Mouse (Mus musculus) ovary, postnatal 10 days (tissue): Measurements from ENCODE around the gene Herc4.
A peak's percentile ranks its signal among the peaks of the same experiment; 100 is the strongest.
"Not testable (repeated sequence)": the region's sequence is repeated elsewhere in the genome, so short reads cannot be mapped to it uniquely, and the experiment has no call there.

Source experiments
- DNase-seq: peaks from one replicate; pipeline ENCODE4 v3.0.0; 2022; ENCODE audit warnings: low spot score

The Herc4 gene

DNA sequence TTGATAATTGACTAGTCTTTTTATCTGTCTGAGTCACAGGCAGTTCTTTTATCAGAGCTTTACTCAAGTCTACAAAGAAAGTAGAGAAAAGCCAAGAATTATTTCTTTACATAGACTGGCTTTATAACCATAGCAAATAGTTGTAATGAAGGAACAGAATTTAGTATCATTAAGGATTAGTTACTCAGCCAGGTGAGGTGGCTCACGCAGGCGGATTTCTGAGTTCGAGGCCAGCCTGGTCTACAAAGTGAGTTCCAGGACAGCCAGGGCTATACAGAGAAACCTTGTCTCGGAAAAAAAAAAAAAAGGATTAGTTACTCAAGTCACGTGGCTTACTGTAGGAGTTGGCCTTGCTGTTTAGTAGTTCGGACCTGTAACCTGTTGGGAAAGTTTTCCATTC is 4.8 kb downstream of the Herc4 start:
- no peak for DNase-seq

DNA sequence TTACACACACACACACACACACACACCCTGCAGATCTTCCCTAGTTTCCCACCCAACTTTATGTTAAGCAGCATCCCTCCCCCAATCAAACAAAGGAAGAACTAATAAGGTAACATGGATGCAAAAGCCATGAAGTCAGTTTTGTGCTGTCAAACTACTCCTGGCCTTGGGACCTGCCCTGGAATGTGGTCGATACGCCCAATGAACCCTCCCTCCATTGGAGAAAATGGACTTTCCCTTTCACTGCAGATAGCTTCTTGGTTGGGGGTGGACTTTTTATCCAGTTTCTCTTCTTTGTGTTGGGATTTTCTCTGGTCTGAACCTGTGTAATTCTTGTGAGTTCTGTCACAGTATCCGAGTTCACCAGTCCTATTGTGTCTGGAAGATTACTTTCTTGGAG is 15.1 kb downstream of the Herc4 start:
- DNase-seq: no peak

DNA sequence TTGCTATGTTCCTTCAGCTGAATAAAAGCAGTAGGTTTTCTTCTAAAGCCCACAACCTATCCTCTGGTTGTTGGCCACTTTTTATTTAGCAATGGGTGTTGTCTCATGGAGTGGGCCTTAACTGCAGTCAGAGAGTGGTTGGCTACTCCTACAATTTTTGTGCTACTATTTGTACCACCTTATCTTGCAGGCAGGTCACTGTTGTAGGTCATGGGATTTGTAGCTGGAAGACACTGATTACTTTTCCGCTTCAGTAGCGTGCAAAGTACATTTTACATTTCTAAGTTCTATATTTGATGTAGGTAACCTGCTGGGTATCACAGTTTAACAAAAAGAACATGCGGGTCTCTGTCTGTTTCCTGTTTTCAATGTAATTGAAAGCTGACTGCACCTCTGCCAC is 15.7 kb downstream of the Herc4 start:
- no peak for DNase-seq

DNA sequence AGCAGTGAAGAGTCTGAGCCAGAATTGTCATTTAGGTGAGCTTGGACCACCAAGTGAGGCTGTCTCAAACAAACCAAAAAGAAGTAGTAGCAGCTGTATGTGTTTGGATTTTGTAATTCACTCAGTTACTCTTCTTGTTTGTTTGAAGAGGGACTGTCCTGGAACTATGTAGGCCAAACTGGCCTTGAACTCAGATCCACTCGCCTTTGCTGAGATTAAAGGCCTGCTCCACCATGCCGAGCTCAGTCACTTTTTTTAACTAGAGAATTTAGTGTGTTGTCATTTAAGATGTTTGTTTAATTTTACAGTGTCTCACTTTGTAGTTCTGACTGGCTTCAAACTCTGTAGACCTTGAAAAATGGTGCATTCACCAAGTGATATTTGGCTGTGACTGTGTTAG is 24.3 kb downstream of the Herc4 start:
- no peak for DNase-seq

DNA sequence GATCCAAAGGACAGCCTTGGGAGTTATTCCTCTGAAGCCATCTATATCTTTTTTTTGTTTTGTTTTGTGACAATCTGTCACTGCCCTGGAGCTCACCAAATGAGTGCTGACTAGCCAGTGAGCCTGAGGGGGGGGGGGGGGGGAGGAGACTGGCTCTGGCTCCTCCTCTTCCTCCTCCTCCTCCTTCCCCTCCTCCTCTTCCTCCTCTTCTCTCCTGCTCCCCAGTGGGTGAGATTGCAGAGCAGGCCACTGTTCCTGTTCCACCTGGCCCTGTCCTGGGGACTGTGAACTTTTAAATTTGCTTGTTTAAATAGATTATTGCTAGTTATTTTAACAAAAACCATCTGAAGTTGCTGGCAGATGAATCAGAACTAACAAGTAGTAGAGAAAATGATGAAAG is 28.8 kb downstream of the Herc4 start:
- no peak for DNase-seq

DNA sequence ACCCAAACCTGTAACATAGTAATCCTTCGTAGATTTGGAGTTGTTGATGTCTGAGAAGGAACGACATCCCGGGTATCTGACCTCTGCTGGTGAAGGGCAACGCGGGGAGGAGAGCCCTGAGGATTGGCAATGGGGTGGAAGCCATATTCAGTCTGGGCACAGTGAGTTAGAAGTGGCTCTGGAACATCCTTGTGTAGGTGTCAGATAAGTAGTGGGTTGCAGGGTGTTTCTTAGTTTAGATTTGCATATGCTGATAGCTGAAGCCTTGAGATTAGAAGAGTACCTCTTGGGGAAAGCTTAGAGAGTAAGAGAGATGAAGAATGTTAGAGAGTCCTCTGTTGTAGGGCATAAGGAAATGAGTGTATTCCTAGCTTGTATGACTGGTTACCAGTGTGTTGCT is 29.3 kb downstream of the Herc4 start:
- DNase-seq: no peak

DNA sequence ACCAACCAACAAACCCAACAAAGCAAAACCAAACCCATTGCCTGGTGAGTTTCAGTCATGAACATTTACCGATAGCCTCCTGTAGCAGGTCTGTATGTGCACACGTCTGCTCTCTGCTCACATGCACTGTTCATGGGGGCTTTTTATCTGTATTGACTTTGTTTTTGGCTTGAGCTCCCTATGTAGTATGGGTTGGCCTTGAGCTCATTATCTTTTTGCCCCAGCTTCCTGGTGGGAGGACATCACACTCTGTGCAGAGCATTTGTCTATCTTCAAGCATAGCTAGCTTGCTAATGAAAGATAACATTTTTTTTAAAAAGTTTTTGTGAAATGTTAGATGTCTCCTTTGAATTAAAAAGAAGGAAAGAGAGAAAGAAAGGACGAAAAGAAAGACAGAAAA is 33.4 kb downstream of the Herc4 start:
- DNase-seq: no peak

DNA sequence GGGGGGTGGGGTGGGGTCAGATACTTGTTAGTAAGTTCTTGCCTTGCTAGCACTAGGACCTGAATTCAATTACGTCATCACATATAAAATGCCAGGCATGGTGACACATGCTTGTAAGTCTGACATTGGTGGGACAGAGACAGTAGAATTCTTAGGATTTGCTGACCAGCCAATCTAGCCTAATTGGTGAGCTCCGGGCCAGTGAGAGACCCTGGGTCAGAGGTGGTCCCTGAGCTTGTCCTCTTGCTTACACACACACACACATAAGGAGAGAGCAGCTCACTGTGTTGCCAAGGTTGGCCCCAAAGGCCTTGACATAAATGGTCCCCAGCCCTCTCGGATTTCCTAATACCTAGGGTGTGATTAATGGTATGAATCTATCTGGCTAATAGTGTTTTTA is 36.2 kb downstream of the Herc4 start:
- no peak for DNase-seq

DNA sequence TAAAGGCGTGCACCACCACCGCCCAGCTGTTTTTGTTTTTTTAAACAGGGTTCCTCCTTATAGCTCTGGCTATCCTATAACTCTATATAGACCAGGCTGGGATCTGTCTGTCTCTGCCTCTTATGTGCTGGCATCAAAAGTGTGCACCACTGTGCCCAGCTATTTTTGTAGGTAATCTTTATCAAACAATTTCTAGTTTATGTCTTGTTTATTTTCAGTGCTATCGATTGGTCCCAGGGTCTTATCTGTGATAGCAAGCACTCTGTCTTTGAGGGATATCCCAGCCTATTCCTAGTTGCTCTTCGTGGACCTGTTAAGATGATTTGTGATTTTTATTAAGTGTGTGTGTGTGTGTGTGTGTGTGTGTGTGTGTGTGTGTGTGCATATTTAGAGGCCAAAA is 38.8 kb downstream of the Herc4 start:
- no peak for DNase-seq

DNA sequence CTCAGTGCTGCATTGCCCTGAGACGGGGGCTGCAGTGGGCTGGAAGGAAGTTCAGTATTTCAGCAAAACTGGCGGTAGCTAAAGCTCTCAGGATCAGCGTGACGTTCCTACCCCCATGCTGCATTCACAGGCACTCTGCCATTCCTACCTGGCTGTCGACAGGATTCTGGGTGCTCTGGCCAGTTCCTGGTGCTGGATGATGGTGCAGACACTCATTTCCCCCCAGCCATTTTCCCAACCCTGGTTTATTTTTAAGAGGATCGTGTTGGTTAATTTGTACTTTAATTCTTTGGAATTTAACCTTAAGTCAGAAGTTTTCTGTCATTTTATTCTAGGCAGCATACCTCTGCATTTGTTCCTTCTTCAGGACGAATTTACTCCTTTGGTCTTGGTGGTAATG is 39.2 kb downstream of the Herc4 start:
- DNase-seq: no peak

DNA sequence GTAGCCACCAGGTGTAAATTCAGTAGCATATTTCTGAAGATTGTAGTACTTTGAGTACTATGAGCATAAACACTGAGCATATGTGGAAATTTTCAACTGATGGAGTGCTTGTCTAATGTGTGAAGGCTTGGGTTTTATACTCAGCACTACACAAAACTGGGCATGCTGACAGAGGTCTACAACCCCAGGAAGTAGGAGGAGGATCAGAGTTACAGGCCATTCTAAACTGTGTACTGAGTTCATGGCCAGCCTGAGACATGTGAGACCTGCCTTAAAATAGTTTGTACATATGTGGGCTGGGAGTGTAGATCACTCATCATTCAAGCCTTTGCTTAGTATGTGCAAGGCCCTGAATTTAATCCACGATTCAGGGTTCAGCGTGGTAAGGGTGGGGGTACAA is 58.7 kb downstream of the Herc4 start:
- no peak for DNase-seq

DNA sequence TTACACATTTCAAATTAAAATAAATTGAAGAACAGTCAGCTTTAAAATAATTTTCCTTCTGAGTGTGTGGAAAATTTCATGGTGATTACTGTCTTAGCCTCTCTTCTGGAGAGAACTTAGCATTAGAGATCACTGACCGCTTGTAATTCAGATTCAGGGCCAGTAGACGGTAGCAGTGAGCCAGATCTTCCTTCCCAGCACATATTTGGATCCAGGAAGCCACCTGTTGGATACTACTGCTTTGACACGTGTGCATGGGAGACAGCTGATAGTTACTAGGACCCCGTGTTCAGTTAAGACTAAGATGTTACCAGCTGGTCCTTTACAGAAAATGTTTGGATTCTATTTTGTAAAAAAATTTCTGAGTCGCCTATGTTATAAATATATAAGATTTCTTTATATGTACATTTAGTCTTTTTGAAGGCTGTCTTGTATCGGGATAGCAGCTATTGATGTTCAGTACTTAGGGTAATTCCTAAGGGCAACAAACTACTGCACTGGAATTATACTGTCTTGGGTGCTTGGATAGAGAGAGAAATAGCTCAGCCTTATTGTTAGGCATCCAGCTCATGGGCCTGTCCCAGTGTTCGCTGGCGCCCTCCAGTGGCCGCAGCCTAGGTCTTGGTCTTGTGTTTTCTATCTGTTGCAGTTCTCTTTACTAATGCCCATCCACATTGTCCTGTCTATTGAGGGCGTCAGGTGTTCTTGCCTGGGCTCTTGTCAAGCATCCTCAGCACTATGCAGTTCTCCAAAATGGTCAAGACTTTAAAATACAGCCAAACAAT is 65.2 kb downstream of the Herc4 start:
- DNase-seq: peak; percentile 40

DNA sequence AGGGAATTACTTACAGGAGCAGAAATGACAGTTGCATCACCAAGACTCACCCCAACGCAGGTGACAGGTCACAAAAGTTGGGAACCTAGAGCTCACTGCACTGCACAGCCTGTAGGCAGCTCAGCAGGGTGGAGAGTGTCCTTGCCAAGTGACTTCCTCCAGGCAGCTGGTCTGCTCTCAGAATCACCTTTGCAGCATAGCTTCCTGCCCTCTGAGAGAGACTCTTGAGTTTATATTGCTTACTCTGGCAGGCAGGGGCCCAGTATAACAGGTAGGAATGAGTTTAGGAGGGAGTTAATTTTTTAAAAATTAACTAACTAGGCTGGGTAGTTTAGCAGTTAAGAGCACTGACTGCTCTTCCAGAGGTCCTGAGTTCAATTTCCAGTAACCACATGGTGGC is 70.1 kb downstream of the Herc4 start:
- no peak for DNase-seq

DNA sequence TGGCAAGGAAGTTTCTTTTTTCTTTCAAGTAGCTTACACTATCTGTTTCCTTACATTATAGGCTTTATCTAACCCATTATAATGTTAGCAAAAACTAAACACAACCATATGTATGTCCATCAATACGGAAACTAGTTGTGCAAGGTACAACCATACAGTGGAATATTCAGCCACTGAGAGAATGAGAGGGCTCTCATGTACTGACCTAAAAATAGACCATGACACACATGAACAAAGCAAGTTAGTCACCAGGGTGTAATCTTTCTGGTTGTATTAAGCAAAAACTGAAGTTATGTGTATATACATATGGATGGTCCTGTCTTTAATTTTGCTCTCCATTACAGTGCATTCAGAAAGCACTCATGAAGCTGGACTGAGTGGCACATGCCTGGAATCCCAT is 83.5 kb downstream of the Herc4 start:
- no peak for DNase-seq

DNA sequence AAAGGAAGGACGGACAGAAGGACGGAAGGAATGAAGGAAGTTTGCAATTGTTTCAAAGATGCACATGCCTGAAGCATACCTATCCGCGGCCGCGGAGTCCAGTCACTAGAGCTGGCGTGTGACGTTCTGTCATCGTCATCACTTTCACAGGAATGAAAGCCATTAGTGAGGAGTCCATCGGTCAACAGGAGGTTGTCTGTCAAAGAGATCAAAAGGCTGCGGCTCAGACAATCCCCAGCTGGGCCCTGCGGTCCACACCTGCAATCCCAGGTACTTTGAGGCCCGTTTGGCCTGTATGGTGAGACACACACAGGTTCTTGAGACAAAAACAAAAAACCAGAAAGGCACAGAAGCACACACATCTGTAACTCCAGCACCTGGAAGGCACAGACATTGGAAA is 93.3 kb downstream of the Herc4 start:
- DNase-seq: no peak

DNA sequence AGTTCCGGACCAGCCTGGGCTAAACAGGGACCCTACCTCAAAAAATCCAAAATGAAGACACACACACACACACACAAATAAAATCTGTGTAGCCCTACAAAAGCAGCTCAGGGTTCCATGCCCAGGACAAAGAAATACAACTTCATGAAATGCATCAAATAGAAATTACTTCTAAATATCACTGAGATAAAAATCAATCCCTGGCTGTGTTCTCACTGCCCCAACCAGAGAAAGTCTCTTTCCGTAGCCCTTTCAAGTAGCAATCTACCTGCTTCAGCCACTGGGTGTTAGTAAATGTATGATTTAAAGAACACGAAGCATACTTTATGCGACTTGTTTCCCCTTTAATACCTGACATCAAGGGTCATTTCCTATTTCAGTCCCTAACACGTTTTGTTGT is 93.7 kb downstream of the Herc4 start:
- DNase-seq: no peak

DNA sequence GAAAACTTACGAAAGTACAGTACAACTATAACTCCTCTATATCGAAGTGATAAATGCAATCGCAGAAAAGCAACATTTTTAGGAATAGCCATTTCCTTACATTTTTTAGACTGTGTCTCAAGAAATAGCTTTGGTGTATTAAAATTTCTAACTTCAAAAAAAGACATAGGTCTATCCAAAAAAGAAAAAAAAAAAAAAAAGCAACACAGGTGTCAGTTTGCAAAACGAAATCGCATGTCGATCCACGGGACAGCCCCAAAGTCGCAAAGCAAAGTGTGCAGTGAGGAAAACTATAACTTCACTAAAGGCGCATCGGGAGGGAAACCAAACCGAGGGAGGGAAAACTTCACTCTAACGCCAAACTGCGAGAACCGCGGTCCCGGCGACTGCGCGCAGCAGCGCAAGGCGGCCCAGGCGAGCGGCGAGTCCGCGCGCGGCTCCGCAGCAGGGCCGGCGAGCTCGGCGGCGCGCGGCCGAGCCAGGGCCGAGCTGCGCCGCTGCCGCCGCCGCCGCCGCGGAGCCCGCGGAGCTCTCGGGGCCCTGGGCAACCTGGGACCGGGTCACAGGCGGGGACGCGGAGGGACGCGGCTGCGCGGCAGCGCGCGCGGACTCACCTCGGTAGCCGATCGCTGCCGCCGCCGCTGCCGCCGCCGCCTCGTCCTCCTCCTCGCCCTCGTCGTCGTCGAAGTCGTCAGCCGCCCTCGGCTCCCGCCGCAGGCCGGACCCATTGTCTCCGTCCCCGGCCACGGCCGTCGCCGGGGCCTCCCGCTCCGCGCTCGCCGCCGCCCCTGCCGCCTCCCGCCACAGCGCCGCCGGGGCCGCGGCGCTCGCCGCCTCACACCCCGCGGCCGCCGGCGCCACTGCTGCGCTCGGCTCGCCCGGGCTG is 94.6 kb downstream of the Herc4 start:
- peak; percentile 24 for DNase-seq

DNA sequence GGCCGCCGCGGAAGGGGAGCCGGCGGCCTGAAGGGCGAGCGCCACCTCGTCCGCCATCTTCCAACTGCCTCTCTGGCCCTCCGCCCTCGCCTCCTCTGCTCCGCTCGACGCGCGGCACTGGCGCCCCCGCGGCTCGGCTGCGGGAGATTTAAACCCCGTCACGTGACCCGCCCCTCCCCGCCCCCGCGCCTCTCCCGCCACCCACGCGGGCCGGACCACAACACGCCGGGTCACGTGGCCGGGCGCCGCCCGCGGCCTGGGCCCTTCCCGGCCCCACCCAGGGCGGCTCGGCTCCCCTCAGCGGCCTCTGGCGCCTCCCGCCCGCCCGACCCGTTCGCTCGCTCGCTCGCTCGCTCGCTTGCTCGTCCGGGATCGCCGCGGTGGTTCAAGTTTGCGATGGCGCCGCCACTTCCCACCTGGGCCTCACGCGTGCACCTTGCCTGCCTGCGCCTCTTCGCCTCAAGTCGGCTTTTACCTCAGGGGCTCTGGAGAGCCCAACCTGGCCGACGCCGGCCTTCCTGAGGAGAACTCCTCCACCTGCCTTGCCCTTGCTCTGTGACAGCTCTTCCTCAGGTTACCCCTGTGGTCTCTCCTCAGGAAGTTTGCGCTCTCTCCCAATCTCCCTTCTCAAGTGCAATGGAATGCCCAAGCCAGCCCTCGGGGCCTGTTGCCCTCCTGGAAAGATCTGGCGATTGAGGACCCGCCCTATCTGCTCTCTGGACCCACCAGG is 95.5 kb downstream of the Herc4 start:
- DNase-seq: peak; percentile 72

DNA sequence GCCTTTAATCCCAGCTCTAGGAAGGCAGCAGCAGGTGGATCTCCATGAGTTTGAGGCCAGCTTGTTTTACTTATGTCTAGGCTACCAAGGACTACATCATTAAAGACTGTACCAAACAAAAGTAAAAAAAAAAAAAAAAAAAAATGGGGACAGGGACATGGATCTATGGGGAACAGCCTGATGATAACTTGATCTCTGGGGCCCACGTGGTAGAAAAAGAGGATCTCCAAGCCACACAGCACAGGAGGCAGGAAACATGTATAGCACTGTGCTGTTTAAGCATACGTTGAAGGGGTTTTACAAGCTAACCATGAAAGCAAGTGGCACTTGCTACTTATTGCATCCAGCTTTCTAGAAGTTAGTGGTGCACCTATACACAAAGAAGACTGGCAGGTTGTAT is 97.7 kb downstream of the Herc4 start:
- no peak for DNase-seq

DNA sequence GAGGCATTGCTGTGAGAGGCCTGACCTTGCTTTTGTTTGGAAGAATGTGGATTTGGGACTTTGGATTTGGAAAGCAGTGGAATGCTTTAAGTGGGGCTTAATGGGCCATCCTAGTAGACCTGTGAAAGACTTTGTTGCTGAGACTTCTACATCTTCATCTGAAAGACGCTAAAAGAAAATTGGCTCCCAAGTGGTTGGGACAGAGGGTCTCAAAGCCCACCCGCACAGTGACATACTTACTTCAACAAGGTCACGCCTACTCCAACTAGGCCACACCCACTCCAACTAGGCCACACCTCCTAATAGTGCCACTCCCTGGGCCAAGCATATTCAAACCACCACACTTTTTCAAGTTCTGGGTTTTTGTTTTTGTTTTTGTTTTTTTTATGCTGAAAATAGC is 101.1 kb downstream of the Herc4 start:
- DNase-seq: no peak

DNA sequence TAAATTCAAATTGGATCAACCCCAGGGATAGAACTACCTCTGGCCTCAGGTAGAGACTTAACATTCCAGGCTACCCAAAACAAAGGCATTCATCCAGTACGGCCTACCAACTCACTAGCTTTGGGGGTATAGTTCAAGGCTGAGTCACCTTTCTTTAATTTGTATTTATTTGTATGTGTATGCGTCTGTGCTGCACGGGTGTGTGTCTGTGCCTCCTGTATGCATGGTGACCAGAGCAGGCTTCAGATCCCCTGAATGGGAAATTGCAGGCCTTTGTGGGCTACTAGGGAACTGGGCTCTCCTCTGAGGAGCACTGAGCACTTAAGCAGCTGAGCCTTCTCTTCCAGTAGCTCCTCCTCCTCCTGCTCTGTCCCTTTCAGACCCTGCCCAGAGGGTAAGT is 104.7 kb downstream of the Herc4 start:
- no peak for DNase-seq

DNA sequence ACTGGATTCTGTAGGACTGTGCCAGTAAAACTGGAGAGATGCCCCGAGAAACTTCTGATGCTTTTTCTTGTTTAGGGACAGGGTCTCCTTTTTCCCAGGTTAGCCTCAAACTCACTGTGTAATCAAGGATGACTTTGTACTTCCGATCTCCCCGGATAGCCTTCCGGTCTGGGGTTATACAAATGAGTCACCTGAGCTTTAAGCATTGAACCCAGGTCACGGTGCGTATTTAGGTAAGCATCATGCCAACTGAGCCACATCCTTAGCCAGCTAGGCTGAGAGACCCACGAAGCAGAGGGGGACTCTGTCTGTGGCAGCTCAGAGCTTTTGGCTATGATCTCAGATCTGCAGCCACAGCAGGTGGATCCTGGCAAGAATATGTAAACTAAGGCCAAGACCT is 107.1 kb downstream of the Herc4 start:
- DNase-seq: no peak

DNA sequence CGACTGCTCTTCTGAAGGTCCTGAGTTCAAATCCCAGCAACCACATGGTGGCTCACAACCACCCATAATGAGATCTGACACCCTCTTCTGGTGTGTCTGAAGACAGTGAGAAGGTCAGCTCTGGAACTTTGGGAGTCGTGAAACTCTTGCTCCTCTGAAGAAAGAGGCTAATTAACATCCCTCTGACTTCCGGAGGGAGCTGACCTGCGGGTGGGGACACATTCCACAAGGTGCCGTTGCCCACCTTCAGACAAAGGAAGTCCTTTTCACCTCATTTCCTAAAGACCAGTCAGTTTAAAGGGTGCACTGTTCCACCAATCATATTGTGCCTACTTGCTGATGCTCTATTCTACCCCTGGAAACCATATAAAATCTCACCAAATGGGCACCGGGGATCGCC is 107.5 kb downstream of the Herc4 start:
- DNase-seq: not testable (repeated sequence)
